Comparison of ENCODE assay signal across 28 mouse cellular contexts in genomic region chr16:93081533-93081932, GRCm38 (mm10).
"Had no signal": no experiment of that assay in that cellular context is flagged by ENCODE, and none has a peak within 500 bp of the region (broad histone marks: within the 10 kb centered on the region; RNA-seq: fewer than 3 reads in every experiment).

No protein-coding gene starts in this region.

- H3K27me3 ChIP-seq: hindbrain, embryonic 13.5 days; hindbrain, embryonic 15.5 days had no signal

- H3K9ac ChIP-seq: heart, embryonic 13.5 days; heart, embryonic 15.5 days; hindbrain, embryonic 13.5 days; hindbrain, embryonic 15.5 days; kidney, embryonic 15.5 days; limb, embryonic 12.5 days; liver, embryonic 13.5 days had no signal

- DNase-seq: gastrocnemius, adult 2 months; gastrocnemius, postnatal 10 days; gastrocnemius, postnatal 25 days; heart, adult 11 months; heart, adult 2 months; heart, postnatal 14 days; heart, postnatal 36 days; kidney, adult 11 months; kidney, adult 2 months; kidney, adult 9 months; kidney, postnatal 14 days; kidney, postnatal 36 days; layer of hippocampus, adult 9-11 months; liver; liver, embryonic 13.5 days had no signal

- H3K4me2 ChIP-seq: heart, embryonic 11.5 days; heart, embryonic 13.5 days; heart, embryonic 15.5 days; hindbrain, embryonic 13.5 days; hindbrain, embryonic 15.5 days; kidney, embryonic 15.5 days; limb, embryonic 12.5 days; liver, embryonic 11.5 days; liver, embryonic 13.5 days had no signal

- H3K36me3 ChIP-seq: heart, embryonic 13.5 days; heart, embryonic 15.5 days; hindbrain, embryonic 13.5 days; hindbrain, embryonic 15.5 days; kidney, embryonic 15.5 days; limb, embryonic 10.5 days; limb, embryonic 12.5 days; liver, embryonic 13.5 days had no signal

- H3K4me1 ChIP-seq: liver, embryonic 13.5 days had no signal

- H3K27ac ChIP-seq: heart, adult 2 months; heart, embryonic 13.5 days; heart, embryonic 15.5 days; hindbrain, embryonic 13.5 days; hindbrain, embryonic 15.5 days; hindbrain, postnatal 0 days; kidney, embryonic 15.5 days; kidney, postnatal 0 days; left cerebral cortex, adult 2 months; limb, embryonic 10.5 days; limb, embryonic 12.5 days; liver, embryonic 13.5 days had no signal

- H3K4me3 ChIP-seq: gastrocnemius, adult 2 months; heart, adult 2 months; heart, embryonic 13.5 days; heart, embryonic 15.5 days; hindbrain, embryonic 13.5 days; hindbrain, embryonic 15.5 days; kidney, embryonic 15.5 days; left cerebral cortex, adult 2 months; limb, embryonic 10.5 days; limb, embryonic 12.5 days; liver, embryonic 13.5 days had no signal

- H3K9me3 ChIP-seq: heart, embryonic 15.5 days; hindbrain, embryonic 15.5 days; kidney, embryonic 15.5 days; limb, embryonic 10.5 days; limb, embryonic 12.5 days; liver, embryonic 13.5 days had no signal

- ATAC-seq: hindbrain, postnatal 0 days; intestine, embryonic 16.5 days had no signal
